Mouse (Mus musculus) limb, embryonic 14.5 days (tissue): ENCODE measurements around the gene Adcy4. TPM values are rescaled to one million over a fixed set of nuclear protein-coding genes. Genes with fewer than 3 reads are reported as not detected.

Source experiments
- ATAC-seq: fragments of 200-750 bp; cut with Nextera tagmentation; 2 replicates; pipeline ENCODE4 v1.8.0; 2017; ENCODE audit warnings: low read depth, moderate number of reproducible peaks, moderate TSS enrichment; ENCODE audit not compliant: low FRiP score
- DNase-seq: peaks from one replicate; pipeline ENCODE4 v3.0.0-alpha.2; 2015; ENCODE audit warnings: low spot score
- H3K27ac ChIP-seq: fragments of 300-500 bp; sonication (generic); replicated peaks from 2 replicates; pipeline ENCODE4 v1.5.1; 2014; ENCODE audit warnings: low read depth, mild to moderate bottlenecking, low read length, moderate library complexity, mixed read lengths
- H3K27me3 ChIP-seq: fragments of 300-500 bp; sonication (generic); 2 replicates; pipeline ENCODE4 v1.6.1; 2014; ENCODE audit warnings: low read length, mixed read lengths; ENCODE audit not compliant: control insufficient read depth, insufficient read depth
- H3K36me3 ChIP-seq: fragments of 300-500 bp; sonication (generic); 2 replicates; pipeline ENCODE4 v1.6.1; 2014; ENCODE audit warnings: mild to moderate bottlenecking, low read length, moderate library complexity, mixed read lengths; ENCODE audit not compliant: control insufficient read depth, insufficient read depth
- H3K4me1 ChIP-seq: fragments of 300-500 bp; sonication (generic); 2 replicates; pipeline ENCODE4 v1.6.1; 2014; ENCODE audit warnings: antibody characterized with exemption, low read length, mixed read lengths; ENCODE audit not compliant: control insufficient read depth, insufficient read depth
- H3K4me2 ChIP-seq: fragments of 300-500 bp; sonication (generic); replicated peaks from 2 replicates; pipeline ENCODE4 v1.6.1; 2014; ENCODE audit warnings: low read depth, mild to moderate bottlenecking, low read length, moderate library complexity; ENCODE audit not compliant: severe bottlenecking
- H3K4me3 ChIP-seq: fragments of 300-500 bp; sonication (generic); replicated peaks from 2 replicates; pipeline ENCODE4 v1.5.1; 2014; ENCODE audit warnings: low read length
- H3K9ac ChIP-seq: fragments of 300-500 bp; sonication (generic); 2 replicates; pipeline ENCODE4 v1.6.1; 2014; ENCODE audit warnings: mild to moderate bottlenecking, low read depth, low read length, moderate library complexity; ENCODE audit not compliant: severe bottlenecking
- H3K9me3 ChIP-seq: fragments of 300-500 bp; sonication (generic); 2 replicates; pipeline ENCODE4 v1.6.1; 2016; ENCODE audit warnings: low read length; ENCODE audit not compliant: control insufficient read depth
- POLR2A ChIP-seq: fragments of 200-500 bp; IDR thresholded peaks from 2 replicates; pipeline ENCODE4 v1.8.0; 2012; ENCODE audit warnings: inconsistent platforms, mild to moderate bottlenecking, moderate library complexity, borderline replicate concordance; ENCODE audit not compliant: insufficient read depth, insufficient read length; ENCODE audit errors: extremely low read depth
- WGBS: fragments of 180-500 bp; shearing (Covaris S2); extraction: QIAGEN DNeasy Blood & Tissue Kit; methylation state at CpG from one replicate; pipeline ENCODE4 v1.1.7; 2014; 5-methylcytosine and 5-hydroxymethylcytosine counted together
- polyA plus RNA-seq, 2 experiments: library from polyadenylated mRNA; depleted of rRNA in 1 of 2; stranded (reverse) in 1 of 2; unstranded in 1 of 2; fragments of >200 nt; fragmentation: Nextera tagmentation in 1 of 2; extraction: Ambion mirVana in 1 of 2; gene quantifications; 2 replicates each; pipeline versions ENCODE4 v1.2.1 to v1.2.3; 2012 to 2014

Adcy4 gene
- polyA plus RNA-seq, 2 experiments, result 16.8 to 32.4 TPM

- Histone ChIP-seq H3K27me3 (no peaks in the 10 kb centered on the region), H3K9me3 (no peaks in the 10 kb centered on the region), H3K4me1 (peaks cover 23% of the 10 kb centered on the region), H3K27ac (no peak overlapping the region), H3K36me3 (peaks cover 38% of the 10 kb centered on the region), H3K4me3 (no peak overlapping the region), H3K4me2 (peak overlapping the region; percentile 69; the same call in 1 of the 2 replicates), H3K9ac (peak overlapping the region; percentile 80; the same call in 1 of the 2 replicates)
- 89% methylated on average over 10 of the region's 10 CpGs for WGBS
- DNase-seq (no peak), ATAC-seq (no peak)
- no peak for TF ChIP-seq POLR2A
Measured at GRCm38 (mm10) chr14:55747051-55747847, 36.6 kb downstream of the Adcy4 start.

DNA sequence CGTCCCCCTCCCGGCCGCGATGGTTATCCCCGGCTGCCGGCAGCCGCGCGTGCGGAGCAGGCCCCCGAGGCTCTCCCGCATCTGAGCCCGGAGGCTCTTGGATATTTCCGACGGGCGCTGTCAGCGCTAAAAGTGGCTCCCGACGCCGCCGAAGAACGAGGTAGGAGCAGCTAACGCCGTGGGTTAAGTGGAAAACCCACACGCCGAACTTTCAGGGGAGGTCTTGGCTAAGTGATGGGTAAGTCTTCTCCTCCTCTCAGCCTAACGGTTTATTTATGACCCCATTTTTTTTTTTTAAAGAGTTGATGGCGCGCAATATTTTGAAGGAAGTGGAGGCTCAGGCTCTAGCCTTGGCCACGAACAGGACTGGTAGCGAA, 38.0 kb downstream of the Adcy4 start:
- DNase-seq (no peak), ATAC-seq (no peak)
- WGBS, result under 1% methylated on average over 31 of the region's 31 CpGs
- no peaks in the 10 kb centered on the region for H3K27me3 ChIP-seq
- H3K4me2 ChIP-seq, result peak overlapping the region; percentile 69
- peaks cover 23% of the 10 kb centered on the region for H3K4me1 ChIP-seq
- TF ChIP-seq POLR2A, result no peak
- no peaks in the 10 kb centered on the region for H3K9me3 ChIP-seq
- peak overlapping the region; percentile 80 for H3K9ac ChIP-seq
- H3K4me3 ChIP-seq, result peak overlapping the region; percentile 89
- peaks cover 35% of the 10 kb centered on the region for H3K36me3 ChIP-seq
- 0 out of 2 replicates have a peak overlapping the region, but pooled peaks have one; percentile 8 for H3K27ac ChIP-seq

- TF ChIP-seq POLR2A, result peak; percentile 38; the same call in 1 of the 2 replicates
- no peaks in the 10 kb centered on the region for H3K9me3 ChIP-seq
- H3K4me1 ChIP-seq, result peaks cover 23% of the 10 kb centered on the region
- peak within 1 kb of the TSS; percentile 80 for H3K9ac ChIP-seq
- no peaks in the 10 kb centered on the region for H3K27me3 ChIP-seq
- under 1% methylated on average over 42 of the region's 48 CpGs for WGBS
- DNase-seq, result peak; percentile 79
- H3K4me3 ChIP-seq, result peak within 1 kb of the TSS; percentile 89
- H3K27ac ChIP-seq, result 0 out of 2 replicates have a peak within 1 kb of the TSS, but pooled peaks have one; percentile 8
- peak; percentile 88 for ATAC-seq
- peak within 1 kb of the TSS; percentile 69 for H3K4me2 ChIP-seq
- H3K36me3 ChIP-seq, result peaks cover 35% of the 10 kb centered on the region
Measured at GRCm38 (mm10) chr14:55745180-55745860, 38.6 kb downstream of the Adcy4 start, which contains the start of the genes Dhrs1 and Nop9. Gene Dhrs1 (minus strand): TSS chr14:55745690. Gene Nop9 (plus strand): TSS chr14:55745693.

DNA sequence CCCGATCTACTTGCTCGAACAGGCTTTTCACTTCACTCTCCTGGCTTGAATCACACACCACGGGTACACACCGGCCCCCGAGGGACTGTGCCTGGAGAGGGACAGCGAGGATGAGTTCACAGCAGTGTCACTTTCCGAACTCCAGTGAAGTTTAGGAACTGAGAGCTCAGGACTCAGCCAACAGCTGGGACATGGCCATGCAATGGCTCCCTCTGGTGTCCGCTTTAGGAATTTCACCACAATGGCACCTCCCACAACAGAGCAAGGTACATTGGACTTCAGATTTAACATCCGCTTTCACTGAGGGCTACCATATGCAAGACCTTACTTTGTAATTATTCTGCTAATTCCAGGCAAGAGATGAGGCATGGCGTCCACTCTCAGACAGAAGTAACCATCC, 40.2 kb downstream of the Adcy4 start:
- H3K9ac ChIP-seq, result no peak overlapping the region

DNA sequence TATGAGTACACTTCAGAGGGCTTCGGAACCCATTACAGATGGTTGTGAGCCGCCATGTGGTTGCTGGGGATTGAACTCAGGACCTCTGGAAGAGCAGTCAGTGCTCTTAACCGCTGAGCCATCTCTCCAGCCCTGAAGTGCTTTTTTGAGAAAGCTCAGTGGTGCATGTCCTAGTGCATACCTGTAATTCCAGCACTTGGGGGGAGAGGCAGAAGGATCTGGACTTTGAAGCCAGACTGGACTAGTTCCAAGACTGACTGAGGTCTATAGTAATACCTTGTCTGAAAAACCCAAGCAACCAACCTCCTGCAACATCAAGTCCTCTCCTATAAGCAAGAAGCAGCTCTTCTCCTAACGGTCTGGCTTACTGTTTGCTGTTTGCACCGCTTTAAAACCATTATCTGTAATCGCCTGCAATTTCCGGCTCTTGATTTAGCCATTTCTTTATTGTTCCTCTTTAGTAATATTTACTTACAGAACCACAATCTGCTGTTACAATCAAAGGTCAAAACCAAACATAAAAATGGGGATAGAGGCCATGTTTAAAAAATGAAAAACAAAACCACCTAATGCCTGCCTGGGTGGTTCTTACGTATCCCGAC, 46.7 kb downstream of the Adcy4 start:
- DNase-seq, result no peak
- no peaks in the 10 kb centered on the region for H3K4me1 ChIP-seq
- no peaks in the 10 kb centered on the region for H3K27me3 ChIP-seq
- H3K27ac ChIP-seq, result no peak overlapping the region
- H3K36me3 ChIP-seq, result peaks cover 39% of the 10 kb centered on the region
- no peak for TF ChIP-seq POLR2A
- H3K9me3 ChIP-seq, result no peaks in the 10 kb centered on the region
- H3K9ac ChIP-seq, result no peak overlapping the region
- no peak for ATAC-seq
- WGBS, result 85% methylated on average over 9 of the region's 9 CpGs
- H3K4me2 ChIP-seq, result no peak overlapping the region
- H3K4me3 ChIP-seq, result no peak overlapping the region

More for the DNA sequence above, 40.2 kb downstream of the Adcy4 start:
- H3K9me3 ChIP-seq, result no peaks in the 10 kb centered on the region
- WGBS, result 18% methylated on average over 10 of the region's 10 CpGs
- no peaks in the 10 kb centered on the region for H3K27me3 ChIP-seq
- H3K27ac ChIP-seq, result no peak overlapping the region
- DNase-seq, result peak; percentile 74
- peaks cover 23% of the 10 kb centered on the region for H3K4me1 ChIP-seq
- H3K36me3 ChIP-seq, result peaks cover 34% of the 10 kb centered on the region
- no peak overlapping the region for H3K4me3 ChIP-seq
- H3K4me2 ChIP-seq, result peak overlapping the region; percentile 22
- ATAC-seq, result peak; percentile 77
- no peak for TF ChIP-seq POLR2A
